Mouse (Mus musculus): ENCODE results near the gene Rbm18.

DNA sequence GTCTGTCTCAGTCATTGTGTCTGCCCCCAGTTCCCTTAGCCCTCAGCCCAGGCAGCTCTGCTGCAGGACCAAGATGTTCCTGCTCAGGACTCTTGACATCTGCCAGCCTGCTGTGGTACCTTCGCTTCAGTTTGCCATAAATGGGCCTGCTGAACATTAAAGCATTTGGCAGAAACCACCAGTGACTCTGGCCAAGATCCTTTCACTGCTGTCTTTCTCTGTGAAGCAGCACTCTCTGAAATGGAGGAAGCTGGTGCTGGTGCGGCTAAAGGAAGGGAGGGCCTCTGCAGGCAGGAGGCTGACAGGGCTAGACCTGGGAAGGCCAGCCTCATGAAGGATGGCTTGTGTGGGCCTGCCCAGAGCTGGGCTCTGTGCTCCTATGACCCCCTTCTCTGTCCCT is 46.7 kb upstream of the Rbm18 start:
- TF ChIP-seq CTCF (IDR thresholded peaks at IDR 0.05; ENCODE audit: low read depth) (no peak), EP300 (IDR thresholded peaks at IDR 0.05; ENCODE audit: low read depth) (no peak)
